19 mouse cellular contexts compared by ENCODE assay signal in the genomic region with DNA sequence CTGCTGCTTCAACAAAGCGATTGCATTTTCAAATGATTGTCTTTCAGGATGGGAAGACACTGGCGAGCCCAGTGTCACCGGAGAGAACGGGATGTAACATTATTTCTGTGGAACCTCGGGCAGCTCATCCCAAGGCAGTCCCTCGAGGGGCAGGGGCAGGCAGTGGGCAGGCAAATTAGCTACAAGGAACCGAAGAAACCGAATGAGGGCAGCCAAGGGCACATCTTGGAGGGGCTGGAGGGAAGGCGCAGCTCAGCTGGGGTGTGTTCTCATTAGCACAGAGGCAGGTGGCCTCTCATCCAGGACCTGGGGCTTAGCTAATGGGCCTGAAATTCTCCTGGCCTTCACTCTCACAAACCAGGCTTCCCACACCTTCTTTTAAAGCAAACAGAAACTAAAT.
DNase-seq lines count a peak whose midpoint lies in the region; ATAC-seq and TF ChIP-seq lines count a peak whose summit lies in the region.
"Had no signal": no experiment of that assay in that cellular context is flagged by ENCODE, and none has a peak within 500 bp of the region (broad histone marks: within the 10 kb centered on the region; RNA-seq: fewer than 3 reads in every experiment).

No protein-coding gene starts in this region.

- H3K4me2 ChIP-seq in forebrain, embryonic 12.5 days = no peak overlapping the region
- no peak overlapping the region for H3K4me2 ChIP-seq in forebrain, postnatal 0 days (ENCODE audit: low read depth)
- no peak overlapping the region for H3K4me2 ChIP-seq in forebrain, embryonic 13.5 days
- no peak overlapping the region for H3K4me2 ChIP-seq in hindbrain, embryonic 14.5 days (replicated peaks)
- no peak overlapping the region for H3K4me2 ChIP-seq in neural tube, embryonic 12.5 days (replicated peaks)
- H3K4me2 ChIP-seq: heart, embryonic 13.5 days; limb, embryonic 13.5 days; liver, embryonic 15.5 days had no signal

- no peak overlapping the region for H3K9ac ChIP-seq in forebrain, embryonic 12.5 days
- no peak overlapping the region for H3K9ac ChIP-seq in forebrain, postnatal 0 days
- no peak overlapping the region for H3K9ac ChIP-seq in forebrain, embryonic 13.5 days
- H3K9ac ChIP-seq in hindbrain, embryonic 14.5 days = 0 out of 2 replicates have a peak overlapping the region, but pooled peaks have one; percentile 35
- no peak overlapping the region for H3K9ac ChIP-seq in neural tube, embryonic 12.5 days
- H3K9ac ChIP-seq: heart, embryonic 13.5 days; limb, embryonic 13.5 days; liver, embryonic 15.5 days had no signal

- no peak overlapping the region for H3K4me3 ChIP-seq in forebrain, embryonic 12.5 days (replicated peaks)
- H3K4me3 ChIP-seq in forebrain, postnatal 0 days (ENCODE audit: low read depth, low read length) = no peak overlapping the region
- H3K4me3 ChIP-seq in forebrain, embryonic 13.5 days = no peak overlapping the region
- no peak overlapping the region for H3K4me3 ChIP-seq in hindbrain, embryonic 14.5 days (replicated peaks; ENCODE audit: low read length)
- H3K4me3 ChIP-seq in neural tube, embryonic 12.5 days = no peak overlapping the region
- H3K4me3 ChIP-seq: heart, embryonic 13.5 days; limb, embryonic 13.5 days; liver, embryonic 15.5 days; myocyte had no signal

- H3K27me3 ChIP-seq in forebrain, embryonic 12.5 days = no peaks in the 10 kb centered on the region
- no peaks in the 10 kb centered on the region for H3K27me3 ChIP-seq in forebrain, postnatal 0 days (ENCODE audit: insufficient read depth, low read length)
- no peaks in the 10 kb centered on the region for H3K27me3 ChIP-seq in forebrain, embryonic 13.5 days
- no peaks in the 10 kb centered on the region for H3K27me3 ChIP-seq in hindbrain, embryonic 14.5 days (ENCODE audit: control insufficient read depth, insufficient read depth, low read length)
- H3K27me3 ChIP-seq in neural tube, embryonic 12.5 days (replicated peaks) = no peaks in the 10 kb centered on the region
- H3K27me3 ChIP-seq: liver, embryonic 15.5 days had no signal

- H3K27ac ChIP-seq in forebrain, embryonic 12.5 days = peak overlapping the region; percentile 77
- no peak overlapping the region for H3K27ac ChIP-seq in forebrain, postnatal 0 days (ENCODE audit: low read depth, low read length)
- peak overlapping the region; percentile 53 for H3K27ac ChIP-seq in forebrain, embryonic 13.5 days
- H3K27ac ChIP-seq in hindbrain, embryonic 14.5 days = peak overlapping the region; percentile 74
- 0 out of 2 replicates have a peak overlapping the region, but pooled peaks have one; percentile 6 for H3K27ac ChIP-seq in neural tube, embryonic 12.5 days
- H3K27ac ChIP-seq: heart, embryonic 13.5 days; kidney, postnatal 0 days; limb, embryonic 13.5 days; liver, embryonic 15.5 days had no signal

- no peak for DNase-seq in forebrain, postnatal 0 days
- no peak for DNase-seq in hindbrain, embryonic 14.5 days (ENCODE audit: low spot score)
- no peak for DNase-seq in spleen, adult 12 weeks (ENCODE audit: low spot score)
- no peak for DNase-seq in frontal cortex, postnatal 14 days (ENCODE audit: low spot score in 2 of 2)
- DNase-seq: adrenal gland, adult 2 months; cerebellum, adult 11 months; cerebellum, postnatal 36 days; heart, postnatal 36 days; lung, postnatal 10 days; thymus, postnatal 4 days had no signal

- no peak for ATAC-seq in forebrain, embryonic 12.5 days (ENCODE audit: low FRiP score)
- no peak for ATAC-seq in forebrain, postnatal 0 days
- no peak; the same call in 1 of the 2 replicates for ATAC-seq in forebrain, embryonic 13.5 days
- ATAC-seq in hindbrain, embryonic 14.5 days (ENCODE audit: low FRiP score) = no peak
- ATAC-seq in neural tube, embryonic 12.5 days (ENCODE audit: low FRiP score, low read depth) = no peak
- ATAC-seq: intestine, embryonic 16.5 days had no signal

- no peaks in the 10 kb centered on the region for H3K9me3 ChIP-seq in forebrain, embryonic 12.5 days
- no peaks in the 10 kb centered on the region for H3K9me3 ChIP-seq in forebrain, postnatal 0 days (ENCODE audit: low read length)
- no peaks in the 10 kb centered on the region for H3K9me3 ChIP-seq in forebrain, embryonic 13.5 days (replicated peaks)
- H3K9me3 ChIP-seq in hindbrain, embryonic 14.5 days (ENCODE audit: control insufficient read depth, low read length) = no peaks in the 10 kb centered on the region
- no peaks in the 10 kb centered on the region for H3K9me3 ChIP-seq in neural tube, embryonic 12.5 days
- H3K9me3 ChIP-seq: heart, embryonic 13.5 days; limb, embryonic 13.5 days; liver, embryonic 15.5 days had no signal

- no peak for TF ChIP-seq CTCF in forebrain, postnatal 0 days (IDR thresholded peaks at IDR 0.05; ENCODE audit: low read depth)

- H3K36me3 ChIP-seq in forebrain, embryonic 12.5 days (replicated peaks) = no peaks in the 10 kb centered on the region; the same call in 1 of the 2 replicates
- no peaks in the 10 kb centered on the region for H3K36me3 ChIP-seq in forebrain, postnatal 0 days (ENCODE audit: insufficient read depth)
- H3K36me3 ChIP-seq in forebrain, embryonic 13.5 days (ENCODE audit: poor library complexity, severe bottlenecking) = peaks cover 13% of the 10 kb centered on the region; the same call in 1 of the 2 replicates
- no peaks in the 10 kb centered on the region for H3K36me3 ChIP-seq in hindbrain, embryonic 14.5 days (replicated peaks; ENCODE audit: control insufficient read depth, insufficient read depth)
- H3K36me3 ChIP-seq in neural tube, embryonic 12.5 days = no peaks in the 10 kb centered on the region
- H3K36me3 ChIP-seq: heart, embryonic 13.5 days; limb, embryonic 13.5 days; liver, embryonic 15.5 days had no signal

- peaks cover 49% of the 10 kb centered on the region for H3K4me1 ChIP-seq in forebrain, embryonic 12.5 days
- no peaks in the 10 kb centered on the region for H3K4me1 ChIP-seq in forebrain, postnatal 0 days (ENCODE audit: insufficient read depth)
- peaks cover 41% of the 10 kb centered on the region for H3K4me1 ChIP-seq in forebrain, embryonic 13.5 days
- peaks cover 41% of the 10 kb centered on the region for H3K4me1 ChIP-seq in hindbrain, embryonic 14.5 days (replicated peaks; ENCODE audit: control insufficient read depth, insufficient read depth, low read length)
- H3K4me1 ChIP-seq in neural tube, embryonic 12.5 days = peaks cover 54% of the 10 kb centered on the region
- H3K4me1 ChIP-seq: liver, embryonic 15.5 days had no signal

- 56% methylated on average over 9 of the region's 9 CpGs for WGBS in forebrain, embryonic 12.5 days
- 41% methylated on average over 9 of the region's 9 CpGs for WGBS in forebrain, postnatal 0 days
- WGBS in forebrain, embryonic 13.5 days = 50% methylated on average over 9 of the region's 9 CpGs
- 10% methylated on average over 9 of the region's 9 CpGs for WGBS in hindbrain, embryonic 14.5 days
- WGBS in neural tube, embryonic 12.5 days = 37% methylated on average over 9 of the region's 9 CpGs
